Mouse (Mus musculus) cerebellum, adult 18-20 months (tissue): ENCODE measurements around the gene Zfp710.
A peak's percentile ranks its signal among the peaks of the same experiment; 100 is the strongest.

ENCODE experiments used
- DNase-seq, 2 experiments: peaks; one replicate each; pipeline ENCODE4 v3.0.0; 2021

Zfp710 gene

GRCm38 (mm10) chr7:80081586-80082554, 57.3 kb downstream of the Zfp710 start:
- no peak for DNase-seq

- DNase-seq: peak in 1 of 2 experiments; percentile 32
Measured at GRCm38 (mm10) chr7:80084484-80084931, 59.9 kb downstream of the Zfp710 start.

GRCm38 (mm10) chr7:80085970-80086715, 61.5 kb downstream of the Zfp710 start:
- DNase-seq: no peak

GRCm38 (mm10) chr7:80088191-80088590, 63.6 kb downstream of the Zfp710 start:
- DNase-seq: no peak

- no peak for DNase-seq
Measured at GRCm38 (mm10) chr7:80090191-80091003, 65.8 kb downstream of the Zfp710 start.

- no peak for DNase-seq
Measured at GRCm38 (mm10) chr7:80091004-80091865, 66.6 kb downstream of the Zfp710 start.

- DNase-seq: no peak
Measured at GRCm38 (mm10) chr7:80091866-80092210, 67.2 kb downstream of the Zfp710 start.

GRCm38 (mm10) chr7:80092351-80093046, 67.9 kb downstream of the Zfp710 start:
- DNase-seq: peak; percentile 57 to 61

- DNase-seq: no peak
Measured at GRCm38 (mm10) chr7:80094481-80094880, 69.9 kb downstream of the Zfp710 start.

- peak; percentile 44 to 46 for DNase-seq
Measured at GRCm38 (mm10) chr7:80095598-80096309, 71.1 kb downstream of the Zfp710 start.

GRCm38 (mm10) chr7:80098389-80098976, 73.9 kb downstream of the Zfp710 start:
- no peak for DNase-seq

- DNase-seq: peak in 1 of 2 experiments; percentile 31
Measured at GRCm38 (mm10) chr7:80103335-80103734, 78.7 kb downstream of the Zfp710 start.

- no peak for DNase-seq
Measured at GRCm38 (mm10) chr7:80105637-80106390, 81.2 kb downstream of the Zfp710 start.

- DNase-seq: no peak
Measured at GRCm38 (mm10) chr7:80106441-80106840, 81.8 kb downstream of the Zfp710 start.

- no peak for DNase-seq
Measured at GRCm38 (mm10) chr7:80111066-80112045, 86.7 kb downstream of the Zfp710 start.

- no peak for DNase-seq
Measured at GRCm38 (mm10) chr7:80113989-80114388, 89.4 kb downstream of the Zfp710 start.

- DNase-seq: peak; percentile 45 to 49
Measured at GRCm38 (mm10) chr7:80114451-80115223, 90.0 kb downstream of the Zfp710 start.
